Mouse (Mus musculus): ENCODE measurements around the gene Tmem41b.
"Not testable (repeated sequence)": the region's sequence is repeated elsewhere in the genome, so short reads cannot be mapped to it uniquely, and the experiment has no call there.

Tmem41b gene

DNA sequence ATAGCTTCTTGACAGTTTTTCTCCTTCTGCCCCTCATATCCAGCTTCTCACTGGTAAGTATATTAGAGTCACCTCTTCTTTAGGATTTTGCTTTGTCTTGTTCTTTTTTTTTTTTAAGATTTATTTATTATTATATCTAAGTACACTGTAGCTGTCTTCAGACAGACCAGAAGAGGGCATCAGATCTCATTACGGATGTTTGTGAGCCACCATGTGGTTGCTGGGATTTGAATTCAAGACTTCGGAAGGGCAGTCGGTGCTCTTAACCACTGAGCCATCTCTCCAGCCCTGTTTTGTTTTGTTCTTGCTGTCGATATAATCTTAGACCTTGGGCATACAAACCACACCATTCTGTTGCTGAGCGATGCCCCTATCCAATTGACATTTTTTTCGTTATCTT, at the start of gene Tmem41b:
Gene Tmem41b (minus strand): TSS at position 155 of the 400 bp plus-strand sequence.
- not testable (repeated sequence) for DNase-seq (ENCODE audit: low read depth in 1 of 2, low spot score in 2 of 2)

DNA sequence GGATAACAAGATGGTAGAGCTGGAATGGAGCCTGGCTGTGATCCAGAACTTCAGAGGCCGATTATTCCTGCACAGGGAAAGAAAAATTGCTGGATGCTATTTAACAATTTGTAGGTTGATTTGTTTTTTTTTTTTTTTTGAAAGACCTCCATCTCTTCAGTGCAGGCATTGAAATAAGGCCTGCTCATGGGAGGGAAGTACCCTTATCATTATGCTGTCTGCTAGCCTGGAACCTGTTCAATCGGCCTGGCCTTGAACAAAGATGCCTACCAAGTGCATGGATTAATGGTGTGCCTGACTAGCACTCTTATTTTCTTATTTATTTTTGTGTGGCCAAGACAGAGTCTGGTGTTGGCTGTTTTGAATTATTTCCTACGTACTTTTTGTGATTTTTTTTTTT, 43.6 kb upstream of the Tmem41b start:
- DNase-seq (ENCODE audit: low read depth in 1 of 2, low spot score in 2 of 2) = no peak

DNA sequence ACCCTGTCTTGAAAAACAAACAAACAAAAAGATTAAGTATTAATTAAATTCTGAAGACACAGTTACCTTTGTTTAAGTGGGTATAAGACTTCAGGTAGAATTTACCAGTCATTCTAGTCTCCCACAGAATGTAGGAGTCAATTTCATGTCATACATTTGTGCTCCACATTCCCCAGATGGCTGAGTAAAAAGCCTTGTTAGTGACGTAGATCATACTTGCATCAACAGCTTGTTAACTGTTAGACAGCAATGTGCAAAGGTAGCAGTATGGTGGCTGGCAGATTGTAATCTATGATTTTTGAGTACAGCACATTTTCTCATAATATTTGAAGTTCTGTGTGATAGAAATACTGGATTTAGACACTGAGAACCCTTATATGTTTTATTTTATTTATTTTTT, 42.1 kb upstream of the Tmem41b start:
- no peak for DNase-seq (ENCODE audit: low read depth in 1 of 2, low spot score in 2 of 2)

DNA sequence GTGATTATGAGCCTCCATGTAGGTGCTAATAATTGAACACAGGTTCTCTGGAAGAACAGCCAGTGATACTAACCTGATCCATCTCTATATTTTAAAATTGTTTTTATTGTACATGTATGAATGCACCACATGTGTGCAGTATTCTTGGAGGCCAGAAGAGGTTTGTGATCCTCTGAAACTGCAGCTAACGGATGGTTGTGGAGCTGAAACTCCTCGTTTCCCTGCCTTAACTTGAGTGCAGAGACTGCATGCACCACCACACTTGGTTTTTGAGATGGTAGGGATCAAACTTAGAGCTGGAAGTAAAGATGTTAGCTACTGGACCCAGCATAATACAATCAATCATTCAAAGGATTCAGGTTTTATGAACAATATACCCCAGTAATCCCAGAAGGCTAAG, 39.9 kb upstream of the Tmem41b start:
- DNase-seq (ENCODE audit: low read depth in 1 of 2, low spot score in 2 of 2) = no peak

DNA sequence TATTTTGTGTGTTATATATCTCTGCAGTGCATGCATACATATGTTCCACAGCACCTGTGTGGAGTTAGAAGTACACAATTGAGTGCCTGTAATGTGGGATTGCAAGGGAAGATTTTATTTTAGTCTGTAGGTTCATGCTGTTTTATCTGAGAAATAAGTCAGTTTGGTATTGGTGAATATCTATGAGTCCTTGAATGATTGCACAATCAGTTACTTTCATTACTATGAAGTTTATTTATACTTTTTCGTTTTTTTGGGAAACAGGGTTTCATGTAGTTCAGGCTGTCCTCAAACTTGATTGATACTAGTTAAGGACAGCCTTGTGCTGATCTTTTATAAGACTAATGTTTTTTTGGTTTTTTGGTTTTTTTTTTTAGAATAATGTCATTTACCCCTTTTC, 36.8 kb upstream of the Tmem41b start:
- no peak for DNase-seq (ENCODE audit: low read depth in 1 of 2, low spot score in 2 of 2)

DNA sequence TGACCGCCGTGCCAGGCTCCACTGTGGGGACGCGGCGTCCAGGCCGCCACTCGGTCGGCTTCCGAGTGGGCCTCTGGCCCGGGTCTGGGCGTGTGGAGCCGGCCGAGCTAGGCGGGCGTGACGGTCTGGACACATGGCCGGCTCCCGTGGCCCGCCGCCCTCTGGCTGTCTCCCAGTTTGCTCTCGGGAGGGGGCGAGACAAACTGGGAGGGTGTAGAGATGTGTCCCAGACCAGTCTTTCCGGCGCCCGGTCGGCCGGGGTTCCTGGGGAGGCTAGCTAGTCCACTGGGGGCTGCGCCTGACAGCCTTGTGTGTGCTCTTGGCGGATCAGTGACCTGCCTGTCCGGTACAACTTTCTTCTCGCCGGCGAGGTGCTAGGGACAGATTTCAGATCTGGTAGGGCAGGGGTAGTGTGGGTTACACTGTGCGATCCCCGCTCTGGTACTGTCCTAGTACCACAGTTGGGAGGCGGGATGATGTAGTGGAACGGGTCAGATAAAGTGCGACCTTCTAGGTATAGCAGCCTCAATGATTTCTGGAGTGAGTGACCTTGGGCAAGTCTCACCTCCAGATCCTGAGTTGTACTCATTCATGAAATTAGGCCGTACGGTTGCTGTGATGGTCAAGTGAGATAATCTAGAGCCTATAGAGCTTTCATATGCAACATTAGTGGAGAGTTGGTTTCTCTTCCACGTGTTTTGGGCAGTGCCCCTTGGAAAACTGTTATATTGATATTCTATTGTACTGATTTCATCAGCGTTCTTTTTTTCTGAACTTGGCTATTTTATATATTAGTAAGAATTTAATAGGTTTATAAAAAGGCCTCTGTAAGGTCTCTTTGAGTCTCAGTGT, 32.1 kb upstream of the Tmem41b start:
- peak in 1 of 2 experiments; percentile 9 for DNase-seq (ENCODE audit: low read depth in 1 of 2, low spot score in 2 of 2)

DNA sequence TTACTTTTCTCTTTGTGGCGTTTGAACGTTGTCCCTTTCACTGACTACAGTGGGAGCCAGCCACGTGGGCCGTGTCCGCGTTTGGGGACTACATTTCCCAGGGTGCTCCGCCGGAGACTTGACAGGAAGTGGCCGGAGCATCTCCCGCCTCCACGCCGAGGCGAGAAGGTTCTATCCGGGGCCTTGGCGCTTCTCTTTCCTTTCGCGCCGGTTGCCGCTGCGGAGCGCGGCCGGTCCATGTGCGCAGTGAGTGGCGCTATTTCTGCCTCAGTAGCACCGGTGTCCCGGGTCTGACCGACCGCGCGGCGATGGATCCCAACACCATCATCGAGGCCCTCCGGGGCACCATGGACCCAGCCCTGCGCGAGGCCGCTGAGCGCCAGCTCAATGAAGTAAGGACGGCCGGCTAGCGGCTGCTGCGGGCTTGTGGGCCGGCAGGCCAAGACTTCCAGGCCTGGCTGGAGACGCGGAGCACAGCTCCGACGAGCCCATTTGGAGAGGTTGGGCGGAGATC, 31.4 kb upstream of the Tmem41b start, which contains the start of gene Ipo7:
Gene Ipo7 (plus strand): TSS at position 158 of the 514 bp plus-strand sequence.
- peak; percentile 68 to 82 for DNase-seq (ENCODE audit: low read depth in 1 of 2, low spot score in 2 of 2)

DNA sequence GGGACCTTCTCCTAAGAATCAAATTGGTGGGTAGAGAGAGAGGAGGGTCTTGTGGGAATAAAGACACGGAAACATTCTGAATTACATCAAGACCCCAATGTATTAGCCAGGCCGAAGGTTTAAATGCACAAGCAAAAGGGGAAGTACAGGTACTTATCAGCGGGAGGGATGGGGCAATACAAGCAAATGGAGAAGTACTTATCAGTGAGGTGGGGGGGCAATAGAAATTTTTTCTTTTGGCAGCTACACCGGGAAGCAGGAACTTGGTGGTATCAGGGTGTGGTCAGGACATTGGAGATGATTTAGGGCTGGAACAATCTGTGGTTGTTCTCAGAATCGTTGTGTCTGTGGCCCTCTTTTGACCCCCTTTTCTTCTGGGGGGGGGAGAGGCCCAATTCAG, 27.5 kb upstream of the Tmem41b start:
- peak; percentile 23 to 41 for DNase-seq (ENCODE audit: low read depth in 1 of 2, low spot score in 2 of 2)

DNA sequence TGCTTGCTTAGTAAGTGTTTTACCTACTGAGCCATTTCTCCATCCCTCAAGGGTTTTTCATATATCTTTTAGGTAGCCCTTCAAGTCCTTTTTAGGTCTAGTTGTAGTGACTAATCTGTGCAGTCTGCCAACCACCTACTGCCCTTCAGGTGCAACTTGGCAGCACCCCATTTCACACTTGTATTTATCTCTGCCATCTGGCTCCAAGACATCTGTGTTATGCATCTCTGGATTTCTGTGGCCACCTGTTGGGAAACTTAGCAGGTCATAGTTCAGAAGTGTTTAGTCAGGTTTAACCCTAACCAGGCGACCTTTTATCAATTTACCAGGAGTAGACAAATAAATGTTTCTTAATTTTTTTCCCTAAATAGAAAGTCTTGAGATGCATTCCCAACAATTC, 24.7 kb upstream of the Tmem41b start:
- no peak for DNase-seq (ENCODE audit: low read depth in 1 of 2, low spot score in 2 of 2)

DNA sequence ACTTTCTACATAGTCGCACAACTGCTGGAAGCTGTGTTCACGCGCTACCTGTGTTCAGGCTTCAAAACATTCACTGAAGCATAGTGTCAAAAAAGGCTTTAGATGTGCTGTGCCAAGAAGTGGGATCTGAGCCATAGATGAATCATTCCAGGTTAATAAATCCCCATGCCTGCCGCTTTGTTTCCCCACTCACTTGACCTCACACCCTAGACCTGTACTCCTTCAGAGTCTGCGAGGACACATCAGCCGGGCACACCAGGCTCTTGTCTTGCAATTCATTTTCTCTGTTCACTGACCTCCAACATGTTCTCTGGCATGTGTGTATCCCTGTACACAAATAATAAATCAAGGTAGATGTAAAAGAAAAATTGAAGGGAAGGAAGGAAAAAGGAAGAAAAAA, 22.4 kb upstream of the Tmem41b start:
- no peak for DNase-seq (ENCODE audit: low read depth in 1 of 2, low spot score in 2 of 2)

DNA sequence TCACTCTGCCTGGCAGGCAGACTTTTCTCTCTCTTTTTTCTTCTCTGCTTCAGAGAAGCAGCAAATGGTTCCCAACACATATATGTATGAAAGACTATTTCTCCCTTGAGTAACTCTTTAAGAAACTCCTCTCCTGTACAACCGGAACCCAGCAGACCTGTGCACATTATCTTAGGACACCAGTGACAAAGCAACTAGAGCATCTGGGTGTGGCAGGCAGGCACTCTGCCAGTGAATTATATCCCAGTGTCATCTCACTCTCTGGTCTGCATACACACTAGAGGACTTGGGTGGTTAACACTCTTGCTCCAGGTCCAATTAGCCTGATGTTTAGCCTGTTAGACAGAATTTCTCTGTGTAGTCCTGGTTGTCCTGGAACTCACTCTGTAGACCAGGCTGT, 21.8 kb upstream of the Tmem41b start:
- DNase-seq (ENCODE audit: low read depth in 1 of 2, low spot score in 2 of 2) = no peak

DNA sequence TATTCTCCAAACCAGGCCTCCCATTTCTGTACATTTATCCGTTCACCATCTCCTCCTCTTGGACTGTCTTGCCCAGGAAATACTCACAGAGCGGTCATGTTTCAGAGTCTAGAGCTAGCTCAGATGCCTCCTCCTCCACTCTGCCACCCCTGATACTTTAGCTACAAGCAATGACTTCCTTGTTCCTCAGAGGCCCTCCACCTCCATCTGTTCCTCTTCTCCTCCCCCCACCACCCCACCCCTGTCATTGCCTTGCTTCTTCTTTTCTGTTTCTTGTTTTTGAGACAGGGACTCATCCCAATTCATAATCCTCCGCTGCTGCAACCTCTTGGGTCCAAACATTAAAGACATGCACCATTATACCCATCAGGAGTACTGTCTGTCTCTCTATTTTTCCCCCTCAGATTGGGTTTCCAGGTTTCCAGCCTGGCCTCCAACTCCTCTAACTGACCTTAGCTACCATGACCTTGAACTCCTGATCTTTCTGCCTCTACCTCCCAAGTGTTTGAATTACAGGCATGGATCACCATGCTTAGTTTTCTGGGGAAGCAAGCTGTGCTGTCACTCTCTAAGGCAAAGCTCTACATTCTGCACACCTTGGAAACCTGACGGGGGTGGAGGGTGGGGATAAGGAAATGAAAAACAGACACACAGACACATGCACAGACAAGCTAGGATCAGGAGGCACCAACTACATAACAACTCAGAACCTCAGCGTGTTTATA, 19.9 kb upstream of the Tmem41b start:
- DNase-seq (ENCODE audit: low read depth in 1 of 2, low spot score in 2 of 2) = no peak

DNA sequence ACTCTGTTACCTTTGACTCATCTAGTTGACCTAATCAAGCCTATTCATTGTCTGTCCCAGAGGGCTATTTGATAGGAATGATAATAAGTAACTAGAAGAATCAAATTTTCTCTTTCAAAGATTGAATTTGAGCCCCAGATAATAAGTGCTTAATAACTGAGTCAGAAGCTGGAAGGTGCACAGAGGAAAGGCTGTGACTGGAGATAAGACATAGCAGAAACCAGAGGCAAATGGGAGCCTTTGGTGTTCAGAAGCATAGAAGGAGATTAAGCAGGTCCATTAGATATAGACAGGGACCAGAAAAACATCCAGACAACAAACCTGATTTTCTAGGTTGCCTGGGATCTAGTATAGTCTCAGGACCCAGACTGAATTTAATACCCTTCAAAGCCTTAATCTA, 19.2 kb upstream of the Tmem41b start:
- no peak for DNase-seq (ENCODE audit: low read depth in 1 of 2, low spot score in 2 of 2)

DNA sequence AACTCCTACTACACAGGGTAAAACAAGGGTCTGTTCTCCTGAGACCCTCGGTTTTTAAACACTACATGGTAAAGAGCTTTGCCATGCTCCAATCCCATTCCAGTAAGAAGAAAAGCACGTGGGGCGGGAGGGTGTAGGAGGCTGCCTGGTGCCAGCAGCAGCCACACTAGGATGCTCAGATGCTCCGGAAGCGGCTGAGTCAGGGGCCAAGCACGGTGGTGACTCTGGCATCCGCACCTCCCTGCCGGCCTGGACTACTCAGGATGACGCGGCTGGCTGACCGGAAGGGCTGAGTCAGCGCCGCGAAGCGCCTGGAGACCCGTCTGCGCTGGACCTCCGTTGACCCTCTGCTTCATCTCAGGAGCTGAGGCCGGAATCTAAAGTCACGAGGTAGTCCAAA, 16.2 kb upstream of the Tmem41b start:
- DNase-seq (ENCODE audit: low read depth in 1 of 2, low spot score in 2 of 2) = peak; percentile 14 to 16

DNA sequence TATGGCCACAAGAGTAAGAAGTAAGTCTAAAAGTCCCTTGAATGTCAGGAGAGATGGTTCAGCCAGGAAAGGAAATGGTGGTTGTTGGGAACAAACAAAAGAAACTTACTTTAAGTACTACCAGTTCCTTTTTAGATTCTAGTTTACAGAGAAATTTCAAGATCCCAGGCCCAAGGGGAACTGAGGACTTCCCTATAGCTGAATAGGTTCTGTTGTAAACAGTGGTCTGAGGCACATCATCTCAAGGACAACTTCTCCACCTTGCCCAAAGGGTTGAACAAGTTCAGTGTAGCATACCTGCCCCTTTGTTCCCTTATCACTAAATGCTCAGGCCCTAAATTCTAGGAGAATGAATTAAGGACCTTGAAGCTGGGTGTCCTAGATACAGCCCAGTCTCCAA, 15.4 kb upstream of the Tmem41b start:
- no peak for DNase-seq (ENCODE audit: low read depth in 1 of 2, low spot score in 2 of 2)

DNA sequence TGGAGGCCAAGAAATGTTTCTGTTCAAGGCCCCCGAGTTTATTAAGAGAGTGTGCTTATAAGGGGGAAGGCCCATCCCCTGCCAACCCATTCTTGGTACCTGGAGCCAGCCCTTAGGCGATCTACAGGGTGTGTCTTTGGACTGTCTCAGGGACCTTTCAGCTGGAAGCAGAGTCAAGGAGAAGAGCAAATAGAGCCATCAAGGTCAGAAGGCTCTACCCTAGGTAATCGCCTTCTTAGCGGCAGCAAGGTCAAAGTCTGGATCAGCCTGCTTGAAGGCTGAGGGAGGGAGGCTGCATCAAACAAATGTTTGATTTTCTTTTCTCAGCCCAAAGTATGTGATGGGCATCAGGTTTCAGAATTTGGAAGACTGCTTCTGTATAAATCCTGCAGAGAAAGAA, 11.7 kb upstream of the Tmem41b start:
- no peak for DNase-seq (ENCODE audit: low read depth in 1 of 2, low spot score in 2 of 2)

DNA sequence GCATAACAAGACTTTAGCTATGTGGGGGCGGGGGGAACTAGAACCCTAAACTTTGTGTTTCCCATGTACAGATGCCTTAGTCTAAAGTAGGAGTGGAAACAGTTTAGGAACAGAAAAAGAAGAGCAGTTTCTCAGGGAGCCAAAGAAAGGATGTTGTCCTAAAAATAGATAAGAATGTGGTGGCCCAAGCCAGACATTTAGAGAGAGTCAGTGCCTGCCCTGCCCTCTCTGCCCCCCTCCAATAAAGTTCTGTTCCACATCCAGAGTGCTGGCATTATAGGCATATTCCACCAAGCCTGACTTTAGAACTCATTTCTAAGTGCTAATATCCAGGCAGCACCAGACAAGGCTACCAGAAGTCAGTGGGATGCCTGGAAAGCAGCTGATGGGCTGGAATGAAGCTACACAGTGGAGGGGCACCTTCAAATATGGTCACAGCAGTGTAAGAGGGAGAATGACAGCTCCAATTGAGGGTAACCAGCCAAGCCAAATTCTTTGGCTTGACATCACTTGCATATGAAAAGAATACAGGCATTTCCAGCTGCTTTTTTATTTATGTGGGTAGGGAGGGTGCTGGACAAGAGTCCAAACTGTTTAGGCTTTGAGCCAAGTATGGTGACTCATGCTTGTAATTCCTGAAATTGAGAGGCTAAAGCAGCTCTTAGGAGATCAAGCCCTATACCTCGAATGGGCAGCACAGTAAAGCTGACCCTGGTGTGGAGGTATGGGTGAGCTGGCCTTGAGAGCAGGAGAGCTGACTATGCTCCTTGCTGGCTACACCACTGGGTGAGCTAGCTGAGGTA, 6.6 kb upstream of the Tmem41b start:
- DNase-seq (ENCODE audit: low read depth in 1 of 2, low spot score in 2 of 2) = no peak

DNA sequence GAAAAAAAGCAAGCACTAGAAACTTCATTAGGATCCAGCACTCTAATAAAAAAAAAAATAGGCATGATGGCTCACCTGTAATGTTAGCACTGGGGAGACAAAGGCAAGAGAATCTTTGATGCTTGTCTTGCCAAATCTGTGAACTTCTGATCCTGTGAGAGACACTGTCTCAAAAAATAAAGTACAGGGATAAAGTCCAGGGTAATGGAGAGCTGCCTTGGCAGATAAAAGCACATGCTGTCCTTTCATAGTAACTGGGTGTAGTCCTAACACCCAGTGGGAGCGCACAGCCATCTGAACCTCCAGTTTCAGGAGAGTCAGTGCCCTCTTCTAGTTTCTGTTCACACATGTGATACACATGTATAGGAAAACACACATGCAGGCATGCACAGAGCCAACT, 4.6 kb upstream of the Tmem41b start:
- DNase-seq (ENCODE audit: low read depth in 1 of 2, low spot score in 2 of 2) = no peak

DNA sequence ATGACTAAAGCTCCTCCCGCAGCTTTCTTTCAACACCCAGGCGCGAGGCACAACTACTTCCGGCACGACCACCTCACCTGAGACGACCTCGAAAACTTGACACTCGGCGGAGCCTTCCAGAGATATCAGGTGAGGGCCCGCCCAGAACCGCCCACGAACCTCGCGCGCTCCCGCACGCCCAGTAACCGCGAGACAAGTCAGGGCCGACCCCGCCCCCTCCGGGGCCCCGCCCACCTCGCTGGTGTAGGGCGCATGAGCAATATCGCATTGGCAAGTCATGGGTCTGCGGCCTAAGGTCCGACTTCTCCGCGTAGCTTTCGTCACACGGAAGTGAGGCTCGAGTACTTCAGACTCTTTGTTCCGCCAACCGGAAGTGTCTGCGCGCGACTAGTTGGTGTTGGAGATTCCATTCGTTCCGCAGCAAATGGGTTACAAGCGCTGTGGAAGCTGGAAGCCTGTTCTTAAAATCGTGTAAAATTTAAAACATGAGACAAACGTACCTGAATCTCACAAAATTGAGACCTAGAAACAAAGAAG, 528 bp downstream of the Tmem41b start:
- peak; percentile 96 to 99 for DNase-seq (ENCODE audit: low read depth in 1 of 2, low spot score in 2 of 2)

DNA sequence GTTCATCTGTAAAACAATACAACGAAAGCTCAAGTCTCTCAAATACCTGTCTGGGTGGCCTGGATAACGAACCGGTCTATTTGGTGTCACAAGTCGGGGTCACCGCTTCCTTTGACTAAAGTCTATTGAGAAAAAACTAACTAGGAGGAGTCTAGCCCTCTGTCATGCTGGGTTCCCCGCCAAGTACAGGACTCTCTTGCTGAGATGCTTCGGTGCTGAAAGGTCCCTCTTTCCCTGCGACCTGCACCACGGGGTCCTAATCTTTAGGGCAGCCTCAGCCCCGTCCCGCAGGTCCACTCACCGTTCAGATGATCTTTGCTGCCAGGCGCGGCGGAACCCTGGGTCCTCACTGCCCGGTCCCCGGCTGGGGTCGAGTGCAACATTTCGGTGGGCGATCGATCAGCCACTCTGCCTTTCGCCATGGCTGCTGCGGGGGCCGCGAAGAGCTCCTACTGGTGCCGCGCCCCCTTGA, 1.0 kb downstream of the Tmem41b start:
- no peak for DNase-seq (ENCODE audit: low read depth in 1 of 2, low spot score in 2 of 2)

DNA sequence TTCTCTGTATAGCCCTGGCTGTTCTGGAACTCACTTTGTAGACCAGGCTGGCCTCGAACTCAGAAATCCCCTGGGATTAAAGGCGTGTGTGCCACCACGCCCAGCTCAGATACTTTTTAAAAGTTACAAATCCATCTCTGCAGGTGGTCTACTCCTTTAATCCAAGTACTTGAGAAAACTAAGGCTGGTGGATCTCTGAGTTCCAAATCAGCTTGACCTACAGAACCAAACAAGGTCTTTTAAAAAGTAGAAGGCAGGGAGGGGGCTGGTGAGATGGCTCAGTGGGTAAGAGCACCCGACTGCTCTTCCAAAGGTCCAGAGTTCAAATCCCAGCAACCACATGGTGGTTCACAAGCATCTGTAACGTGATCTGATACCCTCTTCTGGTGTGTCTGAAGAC, 2.1 kb downstream of the Tmem41b start:
- DNase-seq (ENCODE audit: low read depth in 1 of 2, low spot score in 2 of 2) = not testable (repeated sequence)

All from monocyte, adult 2 months (primary cell).